Mouse (Mus musculus) ovary, adult 2 months (tissue): ENCODE data around the gene Tmem92. TPM values are rescaled to one million over a fixed set of nuclear protein-coding genes. Genes with fewer than 3 reads are reported as not detected.

Experiments
- polyA plus RNA-seq: library from polyadenylated mRNA; depleted of rRNA; stranded (reverse); fragments of >200 nt; gene quantifications from 2 replicates; pipeline ENCODE4 v1.2.3, GENCODE M21; 2012; rRNA removed

The Tmem92 gene
- not detected in 2 replicates for polyA plus RNA-seq

DNA sequence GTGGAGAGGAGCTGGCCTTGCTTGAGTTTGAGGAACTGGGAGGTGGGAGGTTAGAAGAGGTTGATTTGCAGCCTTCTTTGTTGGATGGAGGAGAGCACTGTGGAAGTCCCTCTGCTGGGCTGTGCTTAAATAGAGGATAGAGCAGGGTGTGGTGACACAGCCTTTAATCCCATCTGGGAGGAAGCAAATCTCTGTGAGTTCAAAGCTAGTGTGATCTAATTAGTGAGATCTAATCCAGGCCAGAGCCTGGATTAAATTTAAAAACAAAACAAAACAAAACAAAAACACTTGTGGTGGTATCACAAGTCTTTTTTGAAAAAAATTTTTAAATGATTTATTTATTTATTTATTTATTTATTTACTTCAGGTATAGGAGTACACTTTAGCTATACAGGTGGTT, at the start of gene Tmem92:
TSS of gene Tmem92 (minus strand) at position 101 of the 400 bp plus-strand sequence.

DNA sequence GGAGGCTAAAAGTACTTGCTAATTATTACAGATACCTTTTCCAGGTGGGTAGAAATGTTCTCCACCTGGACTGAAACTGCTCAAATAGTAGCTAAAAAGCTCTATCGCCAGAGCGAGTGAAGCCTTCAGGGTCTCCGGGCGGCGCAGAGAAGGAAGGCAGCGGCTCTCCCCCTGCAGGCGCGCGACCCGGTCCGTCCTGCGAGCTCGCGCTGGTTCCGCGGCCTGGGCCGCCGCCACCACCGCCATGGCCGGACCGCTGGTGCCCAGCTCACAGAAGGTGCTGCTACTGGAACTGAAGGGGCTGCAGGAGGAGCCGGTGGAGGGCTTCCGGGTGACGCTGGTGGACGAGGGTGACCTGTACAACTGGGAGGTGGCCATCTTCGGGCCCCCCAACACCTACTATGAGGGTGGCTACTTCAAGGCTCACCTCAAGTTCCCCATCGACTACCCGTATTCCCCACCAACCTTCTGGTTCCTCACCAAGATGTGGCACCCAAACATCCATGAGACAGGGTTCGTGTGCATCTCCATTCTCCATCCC, 40.7 kb downstream of the Tmem92 start, which contains the start of gene Cdc34b:
TSS of gene Cdc34b (plus strand) at position 51 of the 541 bp plus-strand sequence.

Other genes with a start within 250 kb of the Tmem92 start
- gene Rsad1, start 233.4 kb downstream of the Tmem92 start, polyA plus RNA-seq: 31.0 and 34.1 TPM in 2 replicates
- 2.3 and 3.2 TPM in 2 replicates for gene Chad, start 217.7 kb downstream of the Tmem92 start, polyA plus RNA-seq
- gene Acsf2, start 180.8 kb downstream of the Tmem92 start, polyA plus RNA-seq: 54.3 and 58.9 TPM in 2 replicates
- 91.4 and 100 TPM in 2 replicates for gene Lrrc59, start 152.9 kb downstream of the Tmem92 start, polyA plus RNA-seq
- gene Mrpl27, start 128.9 kb downstream of the Tmem92 start, polyA plus RNA-seq: 30.0 and 39.0 TPM in 2 replicates
- 2.6 and 3.4 TPM in 2 replicates for gene Eme1, start 128.7 kb downstream of the Tmem92 start, polyA plus RNA-seq
- gene Xylt2, start 105.2 kb downstream of the Tmem92 start, polyA plus RNA-seq: 68.4 and 78.0 TPM in 2 replicates
- gene Gm11541, start 78.2 kb downstream of the Tmem92 start, polyA plus RNA-seq: not detected in 2 replicates
- 2.6 and 2.7 TPM in 2 replicates for gene Cdc34b, start 40.9 kb downstream of the Tmem92 start, polyA plus RNA-seq
- 270 and 286 TPM in 2 replicates for gene Col1a1, start 153.5 kb upstream of the Tmem92 start, polyA plus RNA-seq
- gene Hils1, start 184.9 kb upstream of the Tmem92 start, polyA plus RNA-seq: 0.86 TPM in 1 of 2 replicates, not detected in the other
- 8.3 and 10.0 TPM in 2 replicates for gene Sgca, start 193.6 kb upstream of the Tmem92 start, polyA plus RNA-seq
- 45.8 and 60.5 TPM in 2 replicates for gene Ppp1r9b, start 208.3 kb upstream of the Tmem92 start, polyA plus RNA-seq
- 24.1 and 26.8 TPM in 2 replicates for gene Samd14, start 227.2 kb upstream of the Tmem92 start, polyA plus RNA-seq